Mouse (Mus musculus): ENCODE results near the gene Prrg4.

- TF ChIP-seq CTCF (IDR thresholded peaks at IDR 0.05) (no peak), EP300 (IDR thresholded peaks at IDR 0.05) (no peak)
Measured at GRCm38 (mm10) chr2:104886109-104886508, 36.4 kb upstream of the Prrg4 start.

Measured in lung, postnatal 0 days (tissue).